Mouse (Mus musculus) heart, embryonic 15.5 days (tissue): Measurements from ENCODE around the gene Tcte2. TPM values are rescaled to one million over a fixed set of nuclear protein-coding genes. Genes with fewer than 3 reads are reported as not detected.

ENCODE experiments used
- ATAC-seq: fragments of 200-750 bp; cut with Nextera tagmentation; replicated peaks from 2 replicates; pipeline ENCODE4 v1.8.0; 2017; ENCODE audit warnings: low read depth, moderate TSS enrichment; ENCODE audit not compliant: insufficient number of reproducible peaks, insufficient read depth, low FRiP score
- H3K27ac ChIP-seq: fragments of 300-500 bp; sonication (generic); 2 replicates; pipeline ENCODE4 v1.5.1; 2015; ENCODE audit warnings: mild to moderate bottlenecking, inconsistent platforms
- H3K27me3 ChIP-seq: fragments of 300-500 bp; sonication (generic); 2 replicates; pipeline ENCODE4 v1.6.1; 2015; ENCODE audit warnings: inconsistent platforms
- H3K36me3 ChIP-seq: fragments of 300-500 bp; sonication (generic); 2 replicates; pipeline ENCODE4 v1.6.1; 2015; ENCODE audit warnings: mild to moderate bottlenecking, inconsistent platforms
- H3K4me1 ChIP-seq: fragments of 300-500 bp; sonication (generic); replicated peaks from 2 replicates; pipeline ENCODE4 v1.6.1; 2015; ENCODE audit warnings: inconsistent platforms
- H3K4me2 ChIP-seq: fragments of 300-500 bp; sonication (generic); 2 replicates; pipeline ENCODE4 v1.6.1; 2015; ENCODE audit warnings: inconsistent platforms, mild to moderate bottlenecking, moderate library complexity
- H3K4me3 ChIP-seq: fragments of 300-500 bp; sonication (generic); 2 replicates; pipeline ENCODE4 v1.5.1; 2015; ENCODE audit warnings: mild to moderate bottlenecking, inconsistent platforms
- H3K9ac ChIP-seq: fragments of 300-500 bp; sonication (generic); 2 replicates; pipeline ENCODE4 v1.6.1; 2015; ENCODE audit warnings: mild to moderate bottlenecking, inconsistent platforms
- H3K9me3 ChIP-seq: fragments of 300-500 bp; sonication (generic); replicated peaks from 2 replicates; pipeline ENCODE4 v1.6.1; 2016; ENCODE audit warnings: inconsistent platforms
- WGBS: fragments of 180-500 bp; shearing (Covaris S2); methylation state at CpG from one replicate; pipeline ENCODE4 v1.1.7; 2015; ENCODE audit warnings: mixed read lengths; 5-methylcytosine and 5-hydroxymethylcytosine counted together
- polyA plus RNA-seq: library from polyadenylated mRNA; unstranded; fragments of >200 nt; fragmentation: Nextera tagmentation; extraction: Ambion mirVana; gene quantifications from 2 replicates; pipeline ENCODE4 v1.2.1, GENCODE M21; 2015

The Tcte2 gene
- polyA plus RNA-seq, 1 experiment from 2014 or later: 4.2 TPM

GRCm38 (mm10) chr17:13669206-13669605, 92.4 kb downstream of the Tcte2 start:
- Histone ChIP-seq H3K27me3 (no peaks in the 10 kb centered on the region), H3K4me1 (peaks cover 27% of the 10 kb centered on the region), H3K9me3 (no peaks in the 10 kb centered on the region), H3K9ac (no peak overlapping the region), H3K4me2 (peak overlapping the region; percentile 49), H3K36me3 (no peaks in the 10 kb centered on the region), H3K4me3 (no peak overlapping the region), H3K27ac (no peak overlapping the region; the same call in 1 of the 2 replicates)
- no peak for ATAC-seq
- WGBS: 25% methylated on average over 8 of the region's 8 CpGs

GRCm38 (mm10) chr17:13668052-13669015, 93.3 kb downstream of the Tcte2 start:
- Histone ChIP-seq H3K36me3 (no peaks in the 10 kb centered on the region), H3K4me3 (peak overlapping the region; percentile 21), H3K4me2 (peak overlapping the region; percentile 49), H3K27ac (peak overlapping the region; percentile 56), H3K27me3 (no peaks in the 10 kb centered on the region), H3K9ac (0 out of 2 replicates have a peak overlapping the region, but pooled peaks have one; percentile 11), H3K9me3 (no peaks in the 10 kb centered on the region), H3K4me1 (peaks cover 27% of the 10 kb centered on the region)
- ATAC-seq: peak; percentile 58
- WGBS: 19% methylated on average over 16 of the region's 16 CpGs

- Histone ChIP-seq H3K9me3 (no peaks in the 10 kb centered on the region), H3K4me2 (no peak overlapping the region), H3K9ac (no peak overlapping the region), H3K27ac (no peak overlapping the region), H3K4me3 (no peak overlapping the region), H3K4me1 (peaks cover 27% of the 10 kb centered on the region), H3K27me3 (no peaks in the 10 kb centered on the region), H3K36me3 (no peaks in the 10 kb centered on the region)
- ATAC-seq: no peak
- WGBS: 56% methylated on average over 3 of the region's 3 CpGs
Observed at GRCm38 (mm10) chr17:13667006-13667405, 94.6 kb downstream of the Tcte2 start.

GRCm38 (mm10) chr17:13665731-13666130, 95.9 kb downstream of the Tcte2 start:
- Histone ChIP-seq H3K4me2 (no peak overlapping the region), H3K36me3 (no peaks in the 10 kb centered on the region), H3K4me3 (no peak overlapping the region), H3K9me3 (no peaks in the 10 kb centered on the region), H3K27me3 (no peaks in the 10 kb centered on the region), H3K9ac (no peak overlapping the region), H3K4me1 (peaks cover 36% of the 10 kb centered on the region), H3K27ac (no peak overlapping the region)
- 93% methylated on average over 1 of the region's 1 CpGs for WGBS
- ATAC-seq: no peak

- H3K27ac ChIP-seq: no peak overlapping the region
- no peak overlapping the region for H3K4me2 ChIP-seq
- H3K36me3 ChIP-seq: no peaks in the 10 kb centered on the region
- H3K4me1 ChIP-seq: peaks cover 33% of the 10 kb centered on the region
- H3K27me3 ChIP-seq: no peaks in the 10 kb centered on the region
- ATAC-seq: no peak
- H3K9ac ChIP-seq: no peak overlapping the region
- 83% methylated on average over 13 of the region's 13 CpGs for WGBS
- no peak overlapping the region for H3K4me3 ChIP-seq
- no peaks in the 10 kb centered on the region for H3K9me3 ChIP-seq
Observed at GRCm38 (mm10) chr17:13663386-13664166, 98.0 kb downstream of the Tcte2 start.

Other genes with a start within 250 kb of the Tcte2 start
- 54.1 and 68.7 TPM in 2 replicates for gene Afdn, start 1.3 kb downstream of the Tcte2 start, polyA plus RNA-seq
- gene Gm7168, start 186.5 kb upstream of the Tcte2 start, polyA plus RNA-seq: not detected in 2 replicates
- gene Gm7356, start 241.9 kb upstream of the Tcte2 start, polyA plus RNA-seq: not detected in 2 replicates